Mouse (Mus musculus): Measurements from ENCODE around the gene Ccdc88c.

Ccdc88c gene

DNA sequence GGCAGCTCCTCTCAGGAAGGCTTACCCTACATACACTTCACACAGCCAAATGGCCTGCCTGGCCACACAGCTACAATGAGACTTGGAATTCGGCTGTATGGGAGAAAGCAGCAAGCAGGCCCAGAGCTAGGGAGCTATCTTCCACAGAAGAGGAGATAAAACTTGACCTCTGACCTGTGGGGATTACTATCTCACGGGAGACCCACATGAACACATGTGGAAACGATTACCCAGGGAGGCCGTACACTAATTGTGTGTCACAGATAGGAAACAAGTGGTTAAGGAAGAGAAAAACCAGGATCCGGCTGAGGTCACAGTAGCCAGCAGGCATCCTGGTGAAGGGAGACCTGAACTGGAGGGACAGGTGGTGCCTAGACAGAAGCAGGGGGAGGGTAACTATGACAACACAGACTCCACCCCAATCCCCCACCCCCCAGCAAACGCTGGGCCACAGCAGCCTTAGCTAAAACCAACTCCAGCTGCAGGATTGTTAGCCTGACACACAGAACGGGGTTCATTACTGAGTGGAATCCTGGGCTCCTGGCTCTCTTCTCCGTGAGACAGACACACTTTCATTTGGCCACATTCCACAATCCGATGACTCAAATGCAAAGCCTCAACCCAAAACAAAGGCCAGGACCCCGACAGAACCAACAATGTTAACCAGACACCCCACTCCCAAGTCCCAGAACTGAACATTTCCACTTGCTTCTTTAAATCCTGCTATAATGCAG lies 30.9 kb downstream of the Ccdc88c start:
- DNase-seq (ENCODE audit: low spot score): no peak

DNA sequence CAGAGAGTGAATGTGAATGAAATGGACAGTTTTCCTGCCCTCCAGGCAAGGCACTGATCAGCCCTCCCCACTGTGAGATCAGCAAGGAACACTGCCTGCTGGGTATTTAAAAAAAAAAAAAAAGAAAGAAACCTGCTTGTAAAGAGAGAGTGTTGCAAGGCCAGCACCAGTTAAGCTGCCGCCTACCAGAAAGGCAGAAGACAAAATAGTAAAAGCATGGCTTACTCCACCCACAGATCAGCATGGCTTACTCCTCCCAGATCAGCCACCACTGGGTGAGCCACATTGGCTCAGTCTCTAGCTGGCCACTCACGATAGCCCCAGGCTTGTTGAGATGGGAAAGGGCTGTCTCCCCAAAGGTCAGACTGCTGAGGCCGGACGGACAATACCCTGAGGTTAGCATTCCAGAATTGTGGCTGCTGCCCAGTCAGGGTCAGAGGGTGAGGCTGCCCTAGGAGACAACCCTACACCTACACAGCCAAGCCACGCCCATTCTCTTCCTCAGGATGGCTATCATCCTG lies 32.4 kb downstream of the Ccdc88c start:
- DNase-seq (ENCODE audit: low spot score): no peak

DNA sequence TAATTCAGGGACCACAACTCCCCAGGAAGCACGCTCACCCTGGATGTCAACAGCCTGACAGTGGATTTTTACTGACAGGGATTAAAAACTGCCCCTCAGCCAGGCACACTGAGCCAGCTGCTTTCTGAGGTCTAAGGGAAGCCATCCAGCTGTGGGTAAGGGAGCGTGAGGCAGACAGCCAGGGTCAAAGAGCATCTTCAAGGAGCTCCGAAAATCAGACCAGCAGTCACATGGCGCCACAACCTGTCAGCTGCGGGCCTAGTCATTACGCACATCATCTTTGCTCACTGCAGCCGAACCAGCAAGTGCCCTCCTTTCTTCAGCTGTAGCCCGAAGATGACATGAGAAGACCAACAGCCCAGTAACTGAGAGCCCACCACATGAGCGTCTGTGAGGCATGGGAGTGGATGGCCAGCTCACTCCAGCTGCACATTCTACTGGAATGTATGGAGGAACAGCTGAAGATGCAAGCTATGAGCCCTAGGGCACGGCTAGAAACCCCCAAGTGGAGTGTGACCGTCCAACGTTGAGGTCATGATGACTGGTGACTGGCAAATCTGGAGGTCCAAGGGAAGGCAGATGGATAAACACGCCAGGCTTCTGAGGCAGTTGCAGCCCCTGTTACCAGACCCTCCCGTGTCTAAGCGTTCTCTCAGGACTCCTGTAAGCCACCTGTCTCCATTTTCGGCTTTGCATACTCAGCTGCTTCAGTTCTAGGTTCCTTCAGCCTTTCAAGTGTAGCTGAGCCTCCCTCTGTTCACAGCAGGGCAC lies 33.1 kb downstream of the Ccdc88c start:
- DNase-seq (ENCODE audit: low spot score): no peak

DNA sequence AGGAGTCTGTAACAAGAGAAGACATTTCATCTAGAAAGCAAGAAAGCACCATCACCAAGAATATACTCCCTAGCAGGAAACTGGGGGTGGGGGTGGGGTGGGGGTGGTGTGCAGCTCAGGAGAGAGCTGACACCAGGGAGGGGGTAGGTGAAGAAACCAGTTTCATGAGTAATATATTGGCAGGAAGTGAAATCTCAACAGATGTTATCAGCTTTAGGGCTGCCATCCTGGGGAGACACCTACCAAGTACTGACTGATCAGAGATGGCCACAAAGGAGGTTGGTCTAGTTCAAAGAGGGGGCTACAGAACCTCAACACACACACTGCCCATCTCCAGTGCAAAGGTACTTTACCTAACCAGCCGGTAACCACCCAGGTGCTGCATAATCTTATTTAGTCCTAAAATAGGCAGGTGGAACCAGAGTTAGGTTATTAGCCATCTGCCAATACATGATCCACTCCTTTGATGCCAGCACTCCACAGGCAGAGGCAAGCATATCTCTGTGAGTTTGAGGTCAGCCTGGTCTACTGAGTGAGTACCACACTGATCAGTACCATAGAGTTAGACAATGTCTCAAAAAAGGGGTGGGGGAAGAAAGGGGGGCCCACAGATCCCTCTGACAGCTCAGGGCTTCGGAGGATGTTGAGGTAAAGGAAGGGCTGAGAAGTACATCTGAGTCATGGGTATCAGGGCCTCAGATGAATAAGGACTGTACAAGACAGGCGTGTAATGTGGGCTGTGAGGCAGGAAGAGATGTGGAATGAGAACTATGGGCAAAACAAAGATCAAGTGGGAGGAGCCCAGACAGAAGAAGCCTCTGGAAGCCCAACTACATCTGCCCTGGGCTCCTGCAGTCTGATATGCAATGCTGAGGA lies 34.5 kb downstream of the Ccdc88c start:
- no peak for DNase-seq (ENCODE audit: low spot score)

DNA sequence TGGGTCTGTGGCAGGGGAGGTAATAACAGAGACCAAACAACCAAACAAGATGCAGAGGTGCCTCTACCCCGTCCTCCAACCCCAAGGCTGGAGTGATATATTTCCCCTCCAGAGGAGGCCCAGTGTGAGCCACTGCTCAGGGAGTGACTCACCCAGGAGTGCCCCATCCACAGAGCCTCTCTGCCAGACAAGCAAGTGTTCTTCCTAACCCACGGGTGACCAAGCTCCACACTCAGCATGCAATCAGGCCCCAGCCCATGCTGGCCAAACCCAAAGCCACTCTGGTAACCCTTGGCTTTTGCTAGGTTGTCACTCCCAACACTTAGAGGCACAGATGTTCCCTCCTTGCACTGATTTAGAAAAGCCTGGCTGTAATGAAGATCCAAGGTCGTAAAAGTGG lies 35.7 kb downstream of the Ccdc88c start:
- no peak for DNase-seq (ENCODE audit: low spot score)

DNA sequence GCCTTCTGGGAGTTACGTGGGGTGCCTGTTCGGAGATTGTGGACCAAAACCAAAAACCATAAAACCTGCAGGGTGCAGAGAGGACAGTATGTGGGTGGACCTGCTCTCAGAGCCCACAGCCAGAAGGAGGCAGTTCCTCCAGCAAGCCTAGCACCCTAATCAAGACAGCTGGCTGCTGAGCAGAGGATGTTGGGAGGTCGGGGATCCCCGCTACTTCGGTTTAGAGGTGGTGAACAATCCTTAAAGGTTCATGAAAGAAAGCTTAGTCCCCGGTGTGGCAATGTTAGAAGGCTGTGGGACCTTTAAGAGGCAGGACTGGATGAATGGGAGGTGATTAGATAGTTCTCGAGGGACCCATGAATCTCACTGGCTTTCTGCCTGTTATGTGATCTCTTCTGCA lies 36.4 kb downstream of the Ccdc88c start:
- no peak for DNase-seq (ENCODE audit: low spot score)

DNA sequence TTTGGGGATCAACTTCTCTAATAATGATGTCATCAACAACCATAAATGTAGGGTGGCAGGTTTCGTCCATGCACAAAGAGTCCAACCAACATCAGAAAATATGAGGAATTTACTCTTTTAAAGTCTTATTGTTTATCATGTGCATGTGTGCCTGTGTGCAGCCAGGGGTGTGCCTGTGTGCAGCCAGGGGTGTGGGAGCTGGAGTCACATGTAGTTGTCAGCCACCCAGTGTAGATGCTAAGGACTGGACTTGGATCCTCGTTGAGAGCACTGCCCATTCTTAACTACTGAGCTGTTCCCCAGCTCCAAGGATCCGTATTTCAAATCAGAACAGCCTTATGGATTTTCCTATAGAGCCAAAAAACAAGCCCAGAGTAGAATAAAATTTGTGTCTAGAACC lies 37.7 kb downstream of the Ccdc88c start:
- no peak for DNase-seq (ENCODE audit: low spot score)

DNA sequence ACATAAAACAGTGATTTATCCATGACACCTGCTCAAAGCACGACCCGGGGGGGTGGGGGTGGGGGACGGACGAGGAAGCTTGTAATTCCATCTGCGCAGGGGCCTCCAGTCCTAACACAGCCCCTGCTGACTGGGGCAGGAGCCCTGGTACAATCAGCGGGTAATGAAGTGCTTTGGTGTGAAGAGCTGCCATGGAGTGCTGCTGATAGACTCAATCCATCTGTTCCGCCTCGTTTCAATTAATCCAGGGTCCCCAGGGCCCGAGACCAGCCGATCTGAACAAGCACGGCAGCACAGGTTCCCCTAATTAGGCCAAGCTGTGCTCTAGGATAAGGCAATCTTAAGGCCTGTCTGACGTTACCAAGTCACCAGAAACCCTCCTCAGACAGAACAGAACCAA lies 38.6 kb downstream of the Ccdc88c start:
- no peak for DNase-seq (ENCODE audit: low spot score)

DNA sequence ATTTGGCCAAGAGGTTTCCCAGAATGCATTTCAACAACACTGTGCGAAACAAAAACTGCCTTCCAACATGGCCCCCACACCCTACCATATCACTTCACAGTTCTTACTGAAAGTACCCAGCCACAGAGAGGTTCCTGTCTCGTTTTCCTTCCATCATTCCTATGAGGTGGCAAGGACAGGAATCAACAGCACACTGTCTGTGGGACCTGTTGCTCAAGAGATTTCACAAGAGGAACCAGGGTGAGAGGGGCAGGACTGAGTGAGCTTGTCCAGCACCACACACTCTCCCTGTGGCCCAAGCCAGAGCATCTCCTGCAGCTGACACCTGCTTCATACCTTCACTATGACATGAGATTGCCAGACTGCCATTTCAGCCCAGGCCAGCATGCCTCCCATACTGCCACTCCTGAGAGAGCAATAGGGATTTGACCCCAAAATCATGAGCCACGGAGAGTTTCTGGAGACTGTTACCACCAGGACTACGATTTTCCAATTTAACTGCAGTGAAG lies 39.0 kb downstream of the Ccdc88c start:
- no peak for DNase-seq (ENCODE audit: low spot score)

DNA sequence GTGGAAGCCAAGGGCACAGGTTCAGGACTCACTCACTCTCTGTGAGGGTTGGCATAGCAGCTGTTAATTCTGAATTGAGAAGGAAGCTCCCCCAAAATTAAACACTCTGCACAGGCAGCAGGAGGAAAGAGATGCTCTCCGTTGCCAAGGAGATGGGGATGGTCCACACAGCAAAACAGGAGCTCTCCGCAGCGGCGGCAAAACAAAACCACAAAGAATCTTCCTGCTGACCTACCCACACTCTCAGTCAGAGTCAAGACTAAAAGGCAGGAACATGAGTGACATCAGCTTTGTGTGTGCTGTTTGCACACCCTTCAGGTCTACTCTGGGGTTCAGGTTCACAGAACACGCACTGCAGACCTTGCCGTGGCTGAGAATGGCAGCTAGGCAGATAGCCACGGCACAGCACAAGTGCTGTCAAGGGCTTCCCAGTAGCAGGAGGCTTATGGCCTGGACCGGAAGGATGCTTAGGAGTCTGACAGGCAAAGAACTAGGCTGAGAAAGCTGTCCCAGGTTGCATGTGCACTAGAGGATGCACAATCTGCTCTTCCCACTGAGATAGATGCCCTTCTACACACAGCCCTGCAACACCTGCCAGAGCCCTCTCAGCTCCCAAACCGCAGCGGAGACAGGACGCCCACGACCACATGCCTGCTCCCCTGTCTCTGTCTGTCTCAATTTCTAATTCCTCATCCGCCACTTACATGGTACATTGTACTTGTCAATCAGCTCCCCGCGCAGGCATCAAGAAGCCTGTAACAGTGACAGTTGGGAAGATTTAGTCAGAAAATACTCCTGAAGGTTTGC lies 40.3 kb downstream of the Ccdc88c start:
- no peak for DNase-seq (ENCODE audit: low spot score)

DNA sequence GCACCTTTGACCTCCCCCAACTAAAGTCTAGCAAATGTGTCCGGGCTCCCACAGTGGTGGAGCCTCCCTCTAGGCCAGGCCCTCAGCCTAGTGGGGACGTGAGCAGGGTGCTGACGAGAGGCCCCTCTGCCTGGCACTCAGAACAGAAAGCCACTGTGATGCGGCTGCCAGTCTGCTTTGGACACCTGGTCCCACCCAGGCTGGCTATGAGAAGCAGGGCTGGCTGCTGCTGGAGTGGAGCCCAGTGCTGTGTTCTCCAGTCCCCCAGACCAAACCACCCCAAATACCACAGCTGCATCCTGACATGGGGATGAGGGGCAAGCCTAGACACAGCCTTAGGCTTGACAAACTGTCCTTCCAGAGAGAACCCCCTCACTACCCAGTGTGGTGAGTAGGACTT lies 42.4 kb downstream of the Ccdc88c start:
- no peak for DNase-seq (ENCODE audit: low spot score)

DNA sequence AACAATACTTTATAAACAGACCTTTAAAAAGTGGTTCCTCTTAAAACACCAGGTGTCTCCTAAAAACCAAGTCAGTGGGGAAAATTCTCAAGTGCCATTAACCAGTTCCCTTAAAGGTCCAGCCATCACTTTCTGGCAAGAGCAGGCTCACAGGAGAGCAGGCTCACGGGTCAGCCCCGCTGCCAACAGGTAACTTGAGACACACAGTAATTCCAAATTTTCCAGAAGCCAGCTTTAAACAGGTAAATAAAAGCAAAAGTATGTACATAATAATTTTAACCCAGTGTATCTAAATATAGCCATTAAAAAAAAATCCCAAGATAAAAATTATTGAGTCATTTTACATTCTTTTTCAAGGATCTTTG lies 43.1 kb downstream of the Ccdc88c start:
- DNase-seq (ENCODE audit: low spot score): no peak

DNA sequence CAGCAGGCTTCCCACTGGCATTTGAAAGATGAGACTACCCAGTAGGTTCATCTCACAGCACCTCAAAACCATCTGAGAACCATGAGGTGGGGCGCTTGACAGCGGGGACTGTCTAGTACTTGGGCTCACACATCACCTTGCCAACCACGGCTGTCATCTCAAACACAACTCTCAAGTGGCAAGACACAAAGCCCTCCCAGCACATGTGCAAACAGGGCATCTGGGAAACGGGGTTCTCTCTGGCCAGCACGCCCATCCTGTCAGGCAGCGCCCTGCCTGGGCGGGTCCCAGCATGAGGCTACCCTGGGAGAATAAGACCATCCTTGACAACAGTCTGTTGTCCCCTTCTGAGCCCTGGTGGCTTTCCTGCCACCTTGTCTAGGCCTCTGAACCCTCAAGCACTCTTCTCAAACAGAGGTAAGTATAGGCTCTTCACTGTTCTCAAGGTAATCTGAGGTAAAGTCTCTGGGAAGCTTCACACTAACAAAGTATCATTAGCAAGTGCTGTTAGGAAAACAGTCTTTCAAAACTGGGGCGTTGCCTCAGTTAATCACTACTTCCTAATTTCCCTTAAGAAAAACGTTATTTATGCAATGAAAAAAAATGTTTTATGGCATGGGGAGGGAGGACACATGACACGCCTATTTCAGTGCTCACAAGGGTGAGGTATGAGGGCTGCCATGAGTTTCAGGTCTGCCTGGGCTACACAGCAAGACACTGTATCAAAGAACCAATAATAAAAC lies 43.6 kb downstream of the Ccdc88c start:
- DNase-seq (ENCODE audit: low spot score): no peak

DNA sequence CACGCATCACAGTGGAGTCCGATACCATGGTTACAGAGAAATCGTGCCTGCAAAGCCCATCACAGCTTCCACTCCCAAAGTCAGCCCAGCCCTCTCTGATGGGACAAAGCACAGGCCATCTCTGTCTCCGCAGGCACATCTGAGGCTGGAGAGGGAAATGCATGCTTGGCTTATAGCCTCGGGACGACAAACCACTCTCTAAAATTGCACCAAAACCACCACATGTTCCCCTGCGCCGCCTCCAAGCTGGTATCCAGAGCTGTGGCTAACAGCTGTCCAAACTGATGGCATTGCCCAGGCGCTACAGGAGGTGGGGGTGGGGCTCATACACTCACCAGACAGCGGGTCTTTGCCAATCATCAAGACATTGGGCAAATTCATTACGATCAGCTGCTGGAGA lies 45.3 kb downstream of the Ccdc88c start:
- DNase-seq (ENCODE audit: low spot score): no peak

DNA sequence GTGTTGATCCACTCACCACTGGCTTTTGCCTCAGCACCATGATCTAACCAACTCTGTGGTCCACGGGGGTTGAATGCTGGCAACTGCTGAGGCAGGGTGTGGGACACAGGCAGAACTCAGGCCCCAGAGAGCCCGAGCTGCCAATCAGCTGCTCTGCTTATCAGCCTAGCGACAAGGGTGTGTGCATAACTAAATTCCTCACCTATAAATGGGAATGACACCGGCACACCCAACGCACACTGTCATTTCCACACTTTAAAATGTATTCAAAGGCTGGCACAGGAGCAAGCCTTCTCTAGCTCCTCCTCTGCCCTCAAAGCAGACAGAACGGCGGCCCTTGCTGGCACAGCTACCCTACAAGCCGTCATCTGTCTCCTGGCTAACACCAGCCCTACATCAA lies 46.6 kb downstream of the Ccdc88c start:
- DNase-seq (ENCODE audit: low spot score): no peak

DNA sequence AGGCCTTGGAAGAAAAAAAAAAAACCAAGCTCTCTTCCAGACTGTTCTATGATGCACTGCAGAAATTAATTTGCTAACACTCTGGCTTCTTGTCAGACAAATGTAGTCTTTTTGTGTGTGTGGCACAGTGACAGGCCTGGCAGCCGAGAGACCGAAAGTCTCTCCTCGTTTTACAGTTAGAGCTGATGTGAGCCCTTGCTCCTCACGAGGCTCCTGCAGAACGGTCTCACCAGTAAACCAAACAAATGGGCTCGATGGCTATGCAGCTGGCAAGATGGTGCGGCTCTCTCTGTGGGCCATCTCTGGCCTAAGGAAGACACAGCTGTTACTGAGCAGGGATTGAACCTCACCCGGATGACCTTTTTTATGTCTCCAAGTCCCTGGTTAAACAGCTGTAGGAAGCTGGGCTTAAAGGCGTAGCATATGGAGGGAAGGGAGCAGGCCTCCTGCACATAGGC lies 48.3 kb downstream of the Ccdc88c start:
- no peak for DNase-seq (ENCODE audit: low spot score)

DNA sequence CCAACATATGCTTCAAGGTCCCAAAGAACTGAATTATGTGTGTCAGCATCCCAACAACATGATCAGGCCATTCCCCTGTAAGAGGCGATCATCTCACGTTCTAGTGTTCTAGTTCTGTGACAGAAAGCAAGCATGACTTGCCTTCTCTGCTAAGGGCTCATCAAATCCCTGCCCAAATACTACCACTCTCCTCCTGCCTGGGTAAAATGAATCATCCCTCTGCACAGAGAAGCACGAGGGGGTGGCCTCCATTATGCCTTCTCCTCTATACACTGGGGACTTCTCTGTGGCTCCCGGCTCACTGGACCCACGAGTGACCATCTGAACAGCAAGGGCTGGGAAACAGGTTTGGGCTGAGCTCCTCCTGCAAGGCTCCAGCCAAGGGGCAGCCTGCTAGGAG lies 49.2 kb downstream of the Ccdc88c start:
- DNase-seq (ENCODE audit: low spot score): no peak

DNA sequence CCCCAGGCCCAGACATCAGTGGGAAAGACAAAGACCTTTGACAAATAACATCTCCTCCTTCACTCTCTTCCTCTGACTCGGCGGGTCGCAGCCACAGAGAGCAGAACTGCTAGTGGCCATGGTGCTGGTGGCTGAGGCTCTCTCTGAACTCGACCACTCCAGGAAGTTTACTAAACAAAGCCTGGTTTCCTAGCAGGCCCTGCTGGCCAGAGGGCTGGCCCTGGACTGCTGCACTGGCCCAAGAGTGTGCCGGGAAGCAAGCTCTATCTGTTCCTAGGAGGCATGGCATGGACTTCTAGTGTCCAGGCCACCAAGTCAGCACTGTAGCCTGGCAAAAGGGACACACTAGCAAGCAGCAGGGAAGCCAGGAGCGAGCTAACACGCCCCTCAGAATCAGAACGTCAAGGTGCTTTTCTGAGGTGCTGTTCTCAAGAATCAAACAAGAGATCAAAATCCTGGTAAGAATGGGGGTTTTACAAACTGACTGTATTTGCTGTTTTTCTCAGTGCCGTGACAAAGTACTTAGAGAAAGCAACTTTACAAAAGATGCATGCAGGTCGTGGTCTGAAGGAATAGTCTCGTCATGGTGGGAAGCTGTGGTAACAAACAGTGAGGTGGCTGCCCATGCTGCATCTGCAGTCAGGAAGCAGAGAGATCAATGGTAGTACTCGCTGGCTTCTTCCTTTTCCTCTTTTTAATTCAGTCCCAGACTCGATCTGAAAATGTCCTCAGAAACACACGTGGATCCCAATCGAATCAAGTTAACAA lies 50.7 kb downstream of the Ccdc88c start:
- DNase-seq (ENCODE audit: low spot score): no peak

DNA sequence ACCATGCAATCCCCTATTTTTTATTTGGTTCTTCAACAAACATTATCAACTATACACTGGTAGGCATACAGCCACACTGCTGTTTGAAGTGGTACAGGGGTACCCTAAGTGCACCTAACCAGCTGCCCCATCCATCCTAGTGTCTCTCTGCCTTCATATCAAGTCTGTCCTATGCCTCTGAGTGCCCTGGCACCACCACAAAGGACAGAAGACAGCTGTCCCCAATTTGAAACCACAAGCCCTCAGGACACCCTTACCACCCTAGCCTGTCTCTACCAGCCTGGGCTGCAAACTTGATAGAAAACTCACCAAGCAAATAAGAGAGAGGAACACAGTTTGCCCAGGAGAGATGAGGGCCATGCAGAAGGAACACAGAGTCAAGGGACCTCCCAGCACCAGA lies 51.3 kb downstream of the Ccdc88c start:
- no peak for DNase-seq (ENCODE audit: low spot score)

DNA sequence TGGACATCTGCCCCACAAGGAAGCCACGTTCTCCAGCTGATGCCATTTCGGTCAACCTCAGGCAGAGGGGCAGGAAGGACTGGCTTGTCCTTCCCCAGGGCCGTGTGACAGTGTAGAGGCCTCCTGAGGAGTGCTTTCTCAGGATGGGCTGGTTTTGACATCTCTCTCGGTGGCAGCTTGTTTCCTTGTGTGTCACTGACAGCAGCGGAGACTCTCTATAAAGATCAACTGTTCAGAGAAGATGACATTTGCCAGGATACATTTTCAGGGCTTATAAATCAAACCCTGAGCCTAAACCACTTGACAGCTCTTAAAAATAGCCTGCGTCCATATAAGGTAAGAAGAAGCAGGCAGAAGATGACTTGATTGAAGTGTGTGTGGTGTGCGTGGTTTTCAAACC lies 59.0 kb downstream of the Ccdc88c start:
- DNase-seq (ENCODE audit: low spot score): no peak

Data from c-Kit-positive CD71-positive TER-119-positive erythroid progenitor cells, embryonic 14.5 days (primary cell).